Mouse (Mus musculus): Measurements from ENCODE around the gene Elof1. TPM values are rescaled to one million over a fixed set of nuclear protein-coding genes. Genes with fewer than 3 reads are reported as not detected.
A peak's percentile ranks its signal among the peaks of the same experiment; 100 is the strongest.
"Not testable (repeated sequence)": the region's sequence is repeated elsewhere in the genome, so short reads cannot be mapped to it uniquely, and the experiment has no call there.

Elof1 gene
- total RNA-seq (2021), result 10 to 100 TPM; 30.1 to 32.7 TPM
- long read RNA-seq, experiment 1, transcript Elof1-201 (3 exons, 888 nt), result major isoform, 32 of 38 reads
- long read RNA-seq, experiment 1, partial matches to known transcripts, result 0 of 38 reads
- long read RNA-seq, experiment 1, other reads (novel, unspliced or antisense), result 2 of 38 reads
- long read RNA-seq, experiment 2, transcript Elof1-201 (3 exons, 888 nt), result major isoform, 41 of 45 reads
- long read RNA-seq, experiment 2, partial matches to known transcripts, result 0 of 45 reads
- long read RNA-seq, experiment 2, other reads (novel, unspliced or antisense), result 3 of 45 reads

GRCm38 (mm10) chr9:22116740-22117426 lies at the start of gene Elof1:
Elof1 (minus strand) TSS chr9:22117172.
- intact Hi-C loops (cut with DNase I; ENCODE audit: low total_unique reads), result no loop called here
- DNase-seq, result peak; percentile 91

- intact Hi-C loops (cut with DNase I; ENCODE audit: low total_unique reads), result no loop called here
- no peak for DNase-seq
These were observed 49.7 kb upstream of the Elof1 start for GRCm38 (mm10) chr9:22166686-22167085.

GRCm38 (mm10) chr9:22165964-22166363 lies 49.0 kb upstream of the Elof1 start:
- intact Hi-C loops (cut with DNase I; ENCODE audit: low total_unique reads), result no loop called here
- no peak for DNase-seq

- peak; percentile 43 for DNase-seq
- intact Hi-C loops (cut with DNase I; ENCODE audit: low total_unique reads), result no loop called here
These were observed 48.0 kb upstream of the Elof1 start for GRCm38 (mm10) chr9:22164711-22165668.

GRCm38 (mm10) chr9:22162912-22163311 lies 45.9 kb upstream of the Elof1 start:
- DNase-seq, result no peak
- intact Hi-C loops (cut with DNase I; ENCODE audit: low total_unique reads), result no loop called here

GRCm38 (mm10) chr9:22162305-22162704 lies 45.3 kb upstream of the Elof1 start:
- DNase-seq, result no peak
- intact Hi-C loops (cut with DNase I; ENCODE audit: low total_unique reads), result no loop called here

GRCm38 (mm10) chr9:22161299-22161698 lies 44.3 kb upstream of the Elof1 start:
- DNase-seq, result no peak
- intact Hi-C loops (cut with DNase I; ENCODE audit: low total_unique reads), result no loop called here

GRCm38 (mm10) chr9:22157516-22158265 lies 40.7 kb upstream of the Elof1 start:
- intact Hi-C loops (cut with DNase I; ENCODE audit: low total_unique reads), result no loop called here
- no peak for DNase-seq

- intact Hi-C loops (cut with DNase I; ENCODE audit: low total_unique reads), result no loop called here
- peak; percentile 100 for DNase-seq
These were observed 39.7 kb upstream of the Elof1 start, which contains the start of gene Pigyl for GRCm38 (mm10) chr9:22156497-22157245. Pigyl (plus strand) TSS chr9:22156846.

- intact Hi-C loops (cut with DNase I; ENCODE audit: low total_unique reads), result no loop called here
- peak; percentile 50 for DNase-seq
These were observed 38.6 kb upstream of the Elof1 start for GRCm38 (mm10) chr9:22155614-22156013.

GRCm38 (mm10) chr9:22153810-22154209 lies 36.8 kb upstream of the Elof1 start:
- intact Hi-C loops (cut with DNase I; ENCODE audit: low total_unique reads), result no loop called here
- no peak for DNase-seq

- intact Hi-C loops (cut with DNase I; ENCODE audit: low total_unique reads), result no loop called here
These were observed 34.0 kb upstream of the Elof1 start for GRCm38 (mm10) chr9:22150946-22151345.

GRCm38 (mm10) chr9:22150249-22150693 lies 33.3 kb upstream of the Elof1 start:
- intact Hi-C loops (cut with DNase I; ENCODE audit: low total_unique reads); DNase-seq: not testable (repeated sequence)

More at GRCm38 (mm10) chr9:22150946-22151345, 34.0 kb upstream of the Elof1 start:
- DNase-seq, result no peak

- no peak for DNase-seq
- intact Hi-C loops (cut with DNase I; ENCODE audit: low total_unique reads), result loop anchor here (10.0 kb wide), 1 partner anchor 175 kb away; no protein-coding TSS in a partner anchor
These were observed 32.7 kb upstream of the Elof1 start for GRCm38 (mm10) chr9:22149426-22150248.

- intact Hi-C loops (cut with DNase I; ENCODE audit: low total_unique reads), result loop anchor here (10.0 kb wide), 1 partner anchor 170 kb away; no protein-coding TSS in a partner anchor
- no peak for DNase-seq
These were observed 27.5 kb upstream of the Elof1 start for GRCm38 (mm10) chr9:22144304-22144965.

- intact Hi-C loops (cut with DNase I; ENCODE audit: low total_unique reads), result loop anchor here (2.0 to 10.0 kb wide), 2 partner anchors 77 to 169 kb away; no protein-coding TSS in a partner anchor
- peak; percentile 84 for DNase-seq
These were observed 26.4 kb upstream of the Elof1 start for GRCm38 (mm10) chr9:22143108-22144037.

Data from gastrocnemius, postnatal 14 days (tissue).